Comparison of ENCODE assay signal across 30 mouse cellular contexts in genomic region chr7:98910712-98911111, GRCm38 (mm10).
A peak's percentile ranks its signal among the peaks of the same experiment; 100 is the strongest.
DNase-seq lines count a peak whose midpoint lies in the region; ATAC-seq lines count a peak whose summit lies in the region.
"Had no signal": no experiment of that assay in that cellular context is flagged by ENCODE, and none has a peak within 500 bp of the region (broad histone marks: within the 10 kb centered on the region; RNA-seq: fewer than 3 reads in every experiment).

No protein-coding gene starts in this region.

- no peak overlapping the region for H3K4me3 ChIP-seq in embryonic facial prominence, embryonic 10.5 days
- H3K4me3 ChIP-seq in embryonic facial prominence, embryonic 11.5 days (ENCODE audit: low read depth, low read length), result no peak overlapping the region
- no peak overlapping the region for H3K4me3 ChIP-seq in stomach, embryonic 14.5 days (ENCODE audit: low read depth, low read length)
- H3K4me3 ChIP-seq in forebrain, embryonic 11.5 days (ENCODE audit: low read depth, low read length), result no peak overlapping the region
- no peak overlapping the region for H3K4me3 ChIP-seq in neural tube, embryonic 15.5 days (replicated peaks)
- H3K4me3 ChIP-seq: forebrain, embryonic 15.5 days; gastrocnemius, adult 2 months; heart, adult 2 months; heart, embryonic 13.5 days; hindbrain, embryonic 15.5 days; intestine, embryonic 15.5 days had no signal

- H3K27me3 ChIP-seq in embryonic facial prominence, embryonic 10.5 days (replicated peaks; ENCODE audit: low read depth, poor library complexity, severe bottlenecking), result no peaks in the 10 kb centered on the region
- H3K27me3 ChIP-seq in embryonic facial prominence, embryonic 11.5 days (ENCODE audit: control insufficient read depth, insufficient read depth, low read length), result no peaks in the 10 kb centered on the region
- H3K27me3 ChIP-seq in stomach, embryonic 14.5 days (ENCODE audit: control insufficient read depth, insufficient read depth, low read length), result no peaks in the 10 kb centered on the region
- no peaks in the 10 kb centered on the region for H3K27me3 ChIP-seq in forebrain, embryonic 11.5 days (ENCODE audit: control insufficient read depth, insufficient read depth, low read length)
- H3K27me3 ChIP-seq in neural tube, embryonic 15.5 days (replicated peaks), result no peaks in the 10 kb centered on the region
- H3K27me3 ChIP-seq: forebrain, embryonic 15.5 days; heart, embryonic 13.5 days; hindbrain, embryonic 15.5 days; intestine, embryonic 15.5 days had no signal

- no peak overlapping the region for H3K4me2 ChIP-seq in embryonic facial prominence, embryonic 11.5 days (ENCODE audit: low read depth, low read length)
- no peak overlapping the region for H3K4me2 ChIP-seq in stomach, embryonic 14.5 days (replicated peaks; ENCODE audit: low read depth, low read length)
- no peak overlapping the region for H3K4me2 ChIP-seq in forebrain, embryonic 11.5 days (ENCODE audit: low read depth, low read length, severe bottlenecking)
- H3K4me2 ChIP-seq in neural tube, embryonic 15.5 days, result no peak overlapping the region
- H3K4me2 ChIP-seq: forebrain, embryonic 15.5 days; heart, embryonic 13.5 days; hindbrain, embryonic 15.5 days; intestine, embryonic 15.5 days; midbrain, embryonic 11.5 days had no signal

- H3K9me3 ChIP-seq in embryonic facial prominence, embryonic 10.5 days, result no peaks in the 10 kb centered on the region
- no peaks in the 10 kb centered on the region for H3K9me3 ChIP-seq in embryonic facial prominence, embryonic 11.5 days (replicated peaks; ENCODE audit: control insufficient read depth, low read length)
- no peaks in the 10 kb centered on the region for H3K9me3 ChIP-seq in stomach, embryonic 14.5 days (ENCODE audit: control insufficient read depth, low read depth, low read length)
- H3K9me3 ChIP-seq in forebrain, embryonic 11.5 days (ENCODE audit: control insufficient read depth, low read length), result no peaks in the 10 kb centered on the region
- H3K9me3 ChIP-seq in neural tube, embryonic 15.5 days (replicated peaks), result no peaks in the 10 kb centered on the region
- H3K9me3 ChIP-seq: forebrain, embryonic 15.5 days; heart, embryonic 13.5 days; hindbrain, embryonic 15.5 days; intestine, embryonic 15.5 days had no signal

- H3K4me1 ChIP-seq in embryonic facial prominence, embryonic 10.5 days, result peaks cover 42% of the 10 kb centered on the region
- no peaks in the 10 kb centered on the region for H3K4me1 ChIP-seq in embryonic facial prominence, embryonic 11.5 days (ENCODE audit: control insufficient read depth, insufficient read depth, low read length)
- peaks cover 22% of the 10 kb centered on the region for H3K4me1 ChIP-seq in stomach, embryonic 14.5 days (ENCODE audit: control insufficient read depth, insufficient read depth, low read length)
- no peaks in the 10 kb centered on the region for H3K4me1 ChIP-seq in forebrain, embryonic 11.5 days (replicated peaks; ENCODE audit: control insufficient read depth, insufficient read depth, low read length)
- peaks cover 15% of the 10 kb centered on the region for H3K4me1 ChIP-seq in neural tube, embryonic 15.5 days
- H3K4me1 ChIP-seq: forebrain, embryonic 15.5 days had no signal

- WGBS in embryonic facial prominence, embryonic 10.5 days, result 75% methylated on average over 11 of the region's 11 CpGs
- WGBS in embryonic facial prominence, embryonic 11.5 days, result 50% methylated on average over 11 of the region's 11 CpGs
- WGBS in stomach, embryonic 14.5 days, result 51% methylated on average over 11 of the region's 11 CpGs
- WGBS in forebrain, embryonic 11.5 days, result 85% methylated on average over 11 of the region's 11 CpGs
- WGBS in neural tube, embryonic 15.5 days, result 56% methylated on average over 11 of the region's 11 CpGs

- ATAC-seq in embryonic facial prominence, embryonic 11.5 days (replicated peaks; ENCODE audit: insufficient number of reproducible peaks, low FRiP score, low TSS enrichment, low read depth), result no peak
- ATAC-seq in stomach, embryonic 14.5 days (ENCODE audit: insufficient number of reproducible peaks, insufficient read depth, low FRiP score, low read depth), result no peak
- no peak for ATAC-seq in forebrain, embryonic 11.5 days (replicated peaks; ENCODE audit: low FRiP score)
- no peak for ATAC-seq in neural tube, embryonic 15.5 days (ENCODE audit: low FRiP score)
- ATAC-seq: forebrain, embryonic 15.5 days; midbrain, embryonic 16.5 days had no signal

- no peak overlapping the region for H3K9ac ChIP-seq in embryonic facial prominence, embryonic 11.5 days (replicated peaks; ENCODE audit: low read length)
- H3K9ac ChIP-seq in stomach, embryonic 14.5 days (replicated peaks; ENCODE audit: low read depth, low read length), result no peak overlapping the region
- H3K9ac ChIP-seq in forebrain, embryonic 11.5 days (ENCODE audit: low read length), result no peak overlapping the region
- H3K9ac ChIP-seq in neural tube, embryonic 15.5 days (replicated peaks), result no peak overlapping the region
- H3K9ac ChIP-seq: forebrain, embryonic 15.5 days; heart, embryonic 13.5 days; hindbrain, embryonic 15.5 days; intestine, embryonic 15.5 days had no signal

- H3K27ac ChIP-seq in embryonic facial prominence, embryonic 10.5 days (replicated peaks), result no peak overlapping the region
- no peak overlapping the region for H3K27ac ChIP-seq in embryonic facial prominence, embryonic 11.5 days (replicated peaks; ENCODE audit: low read depth, low read length)
- H3K27ac ChIP-seq in stomach, embryonic 14.5 days (ENCODE audit: low read length), result peak overlapping the region; percentile 77; the same call in 1 of the 2 replicates
- no peak overlapping the region for H3K27ac ChIP-seq in forebrain, embryonic 11.5 days (ENCODE audit: low read depth, low read length)
- no peak overlapping the region for H3K27ac ChIP-seq in neural tube, embryonic 15.5 days (replicated peaks)
- H3K27ac ChIP-seq: forebrain, embryonic 15.5 days; gastrocnemius, adult 2 months; heart, adult 2 months; heart, embryonic 13.5 days; hindbrain, embryonic 15.5 days; intestine, embryonic 15.5 days; kidney, postnatal 0 days had no signal

- no peaks in the 10 kb centered on the region for H3K36me3 ChIP-seq in embryonic facial prominence, embryonic 10.5 days (replicated peaks)
- H3K36me3 ChIP-seq in embryonic facial prominence, embryonic 11.5 days (replicated peaks; ENCODE audit: control insufficient read depth, insufficient read depth, low read depth, low read length), result no peaks in the 10 kb centered on the region
- no peaks in the 10 kb centered on the region for H3K36me3 ChIP-seq in stomach, embryonic 14.5 days (ENCODE audit: control insufficient read depth, insufficient read depth, low read length)
- no peaks in the 10 kb centered on the region for H3K36me3 ChIP-seq in forebrain, embryonic 11.5 days (ENCODE audit: control insufficient read depth, insufficient read depth, low read length)
- H3K36me3 ChIP-seq in neural tube, embryonic 15.5 days, result no peaks in the 10 kb centered on the region
- H3K36me3 ChIP-seq: forebrain, embryonic 15.5 days; heart, embryonic 13.5 days; hindbrain, embryonic 15.5 days; intestine, embryonic 15.5 days had no signal

- peak; percentile 48 for DNase-seq in embryonic facial prominence, embryonic 10.5 days (ENCODE audit: low spot score)
- DNase-seq in embryonic facial prominence, embryonic 11.5 days (ENCODE audit: low spot score), result peak; percentile 77
- DNase-seq in forelimb bud, embryonic 11.5 days (ENCODE audit: low read depth, low spot score), result peak; percentile 63
- DNase-seq in forebrain, embryonic 11.5 days (ENCODE audit: low spot score), result no peak
- no peak for DNase-seq in testis, postnatal 10 days (ENCODE audit: low spot score)
- DNase-seq: adrenal gland, adult 2 months; adrenal gland, postnatal 36 days; B cell, adult 2 months; cerebellum, adult 8-10 months; cerebellum, postnatal 25 days; gastrocnemius, adult 2 months; gastrocnemius, postnatal 36 days; heart, adult 2 months; heart, postnatal 10 days; kidney, adult 8-10 months; kidney, postnatal 4 days; left cerebral cortex, postnatal 4 days; lung, postnatal 36 days; right cerebral cortex, postnatal 4 days; thymus, adult 2 months; thymus, postnatal 4 days had no signal

Comparison
In these comparisons a context has a peak if more than half of its experiments do, and no peak if none do; other contexts are left out.
1. DNase-seq: peak in embryonic facial prominence, embryonic 10.5 days (single experiment), embryonic facial prominence, embryonic 11.5 days (single experiment) and forelimb bud, embryonic 11.5 days (single experiment); none in forebrain, embryonic 11.5 days (single experiment) and testis, postnatal 10 days (single experiment).